Mouse (Mus musculus): ENCODE results near the gene Hdac9. TPM values are rescaled to one million over a fixed set of nuclear protein-coding genes. Genes with fewer than 3 reads are reported as not detected.

Hdac9 gene
- polyA plus RNA-seq, 1 experiment from 2014 or later, result 1.5 TPM

DNA sequence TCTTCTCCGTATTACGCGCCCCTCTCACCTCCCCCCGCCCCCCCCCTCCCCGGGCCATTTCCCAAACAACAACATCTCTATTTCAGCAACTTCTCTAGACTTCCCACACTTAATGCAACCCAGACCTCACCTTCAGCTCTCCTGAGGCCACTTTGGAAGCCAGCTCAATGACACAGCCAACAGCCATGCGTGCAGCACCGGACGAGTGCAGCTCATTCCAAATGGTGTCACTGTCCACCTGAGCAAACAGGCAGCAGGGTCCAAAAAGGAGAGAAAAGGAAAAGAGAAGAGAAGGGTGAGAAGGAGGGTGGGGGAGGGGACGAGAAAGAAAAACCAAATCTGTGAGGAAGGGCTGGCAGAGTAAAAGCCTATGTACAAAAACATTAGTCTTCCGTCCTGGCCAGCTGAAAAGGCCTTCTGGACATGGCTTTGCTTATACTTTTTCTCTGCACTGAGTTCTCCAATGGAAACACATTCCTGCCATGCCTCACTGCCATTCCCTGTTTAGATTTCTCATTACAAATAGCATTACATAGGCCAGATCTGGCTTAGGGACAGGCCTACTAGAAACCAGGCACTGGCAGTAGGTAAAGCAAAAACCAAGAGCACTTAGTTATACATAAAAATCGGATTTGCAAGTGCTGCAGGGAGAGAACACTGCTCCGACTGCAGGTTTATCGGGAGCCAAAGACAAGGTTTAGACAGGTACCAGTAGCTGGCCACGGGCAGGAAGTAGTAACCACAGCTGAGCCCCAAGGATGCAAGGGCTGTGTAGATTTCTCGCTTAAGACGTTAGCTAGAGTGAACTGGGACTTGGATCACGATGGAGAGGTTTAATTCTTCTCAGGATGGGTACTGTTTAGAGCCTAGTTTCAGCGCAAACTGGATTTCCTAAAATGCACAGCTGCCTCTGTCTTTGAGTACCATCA is 668.4 kb downstream of the Hdac9 start:
- no peak overlapping the region for H3K9ac ChIP-seq (ENCODE audit: low read length)
- H3K4me3 ChIP-seq (ENCODE audit: low read depth, low read length), result no peak overlapping the region
- H3K27me3 ChIP-seq (ENCODE audit: control insufficient read depth, insufficient read depth, low read length), result no peaks in the 10 kb centered on the region
- H3K36me3 ChIP-seq (ENCODE audit: control insufficient read depth, insufficient read depth, low read length), result no peaks in the 10 kb centered on the region
- no peaks in the 10 kb centered on the region for H3K9me3 ChIP-seq (ENCODE audit: control insufficient read depth, low read length)
- no peak for ATAC-seq (ENCODE audit: low FRiP score, low TSS enrichment)
- WGBS, result 60% methylated on average over 18 of the region's 18 CpGs
- H3K4me1 ChIP-seq (replicated peaks; ENCODE audit: control insufficient read depth, insufficient read depth), result no peaks in the 10 kb centered on the region
- TF ChIP-seq EP300 (optimal IDR thresholded peaks at IDR 0.05) (no peak), CTCF (IDR thresholded peaks at IDR 0.05; ENCODE audit: low read depth) (no peak)
- no peak overlapping the region for H3K4me2 ChIP-seq (replicated peaks; ENCODE audit: low read depth)
- H3K27ac ChIP-seq (replicated peaks), result no peak overlapping the region
- DNase-seq (ENCODE audit: low spot score), result no peak

DNA sequence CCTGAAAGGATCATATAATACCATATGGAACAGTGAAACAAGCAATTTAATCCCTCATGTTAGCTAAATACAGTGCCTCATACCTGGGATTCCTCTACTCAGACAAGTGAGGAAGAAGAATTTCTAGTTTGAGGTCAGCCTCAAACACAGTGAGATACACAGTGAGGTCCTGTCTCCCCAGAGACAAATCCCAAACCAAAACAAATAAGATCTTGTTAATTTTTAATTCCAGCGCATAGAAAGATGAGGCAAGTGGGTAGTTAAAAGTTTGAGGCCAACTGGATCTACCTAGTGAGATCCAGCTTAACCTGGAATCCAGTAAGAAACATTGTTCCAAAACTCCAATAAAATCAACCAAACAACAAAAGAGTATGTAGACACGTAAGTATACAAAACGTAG is 678.1 kb downstream of the Hdac9 start:
- no peaks in the 10 kb centered on the region for H3K27me3 ChIP-seq (ENCODE audit: control insufficient read depth, insufficient read depth, low read length)
- no peaks in the 10 kb centered on the region for H3K4me1 ChIP-seq (replicated peaks; ENCODE audit: control insufficient read depth, insufficient read depth)
- DNase-seq (ENCODE audit: low spot score) (no peak), ATAC-seq (ENCODE audit: low FRiP score, low TSS enrichment) (no peak)
- no peaks in the 10 kb centered on the region for H3K36me3 ChIP-seq (ENCODE audit: control insufficient read depth, insufficient read depth, low read length)
- no peak overlapping the region for H3K9ac ChIP-seq (ENCODE audit: low read length)
- WGBS, result 87% methylated on average over 3 of the region's 3 CpGs
- no peak overlapping the region for H3K27ac ChIP-seq (replicated peaks)
- TF ChIP-seq EP300 (optimal IDR thresholded peaks at IDR 0.05), result no peak
- no peak for TF ChIP-seq CTCF (IDR thresholded peaks at IDR 0.05; ENCODE audit: low read depth)
- H3K9me3 ChIP-seq (ENCODE audit: control insufficient read depth, low read length), result no peaks in the 10 kb centered on the region
- no peak overlapping the region for H3K4me3 ChIP-seq (ENCODE audit: low read depth, low read length)
- no peak overlapping the region for H3K4me2 ChIP-seq (replicated peaks; ENCODE audit: low read depth)

DNA sequence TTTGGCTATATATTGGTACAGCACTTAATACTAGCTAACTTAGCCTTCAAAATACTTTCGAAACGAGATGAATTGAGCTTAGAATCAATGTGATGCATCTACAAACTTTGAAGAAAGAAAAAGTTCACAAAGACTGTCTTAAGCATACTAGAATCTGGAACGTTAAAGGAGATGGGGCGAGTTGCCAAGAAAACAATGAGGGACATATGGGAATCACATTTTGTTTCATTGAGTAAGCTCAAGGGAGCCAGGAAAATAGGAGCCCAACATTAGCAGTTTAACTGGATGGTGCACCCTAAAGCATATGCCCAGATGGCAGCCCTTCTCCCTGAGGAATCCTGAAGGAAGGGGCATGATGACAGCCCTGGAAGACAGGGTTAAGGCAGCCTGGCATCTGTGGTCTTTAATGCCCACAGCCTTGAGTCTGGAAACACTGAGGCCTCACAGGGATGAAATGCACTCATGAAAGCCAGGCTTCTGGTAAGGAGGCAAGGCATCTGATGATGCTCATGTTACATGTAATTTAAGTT is 685.2 kb downstream of the Hdac9 start:
- ATAC-seq (ENCODE audit: low FRiP score, low TSS enrichment), result no peak
- Histone ChIP-seq H3K27me3 (ENCODE audit: control insufficient read depth, insufficient read depth, low read length) (no peaks in the 10 kb centered on the region), H3K4me2 (replicated peaks; ENCODE audit: low read depth) (no peak overlapping the region), H3K27ac (replicated peaks) (no peak overlapping the region), H3K4me1 (replicated peaks; ENCODE audit: control insufficient read depth, insufficient read depth) (no peaks in the 10 kb centered on the region), H3K9me3 (ENCODE audit: control insufficient read depth, low read length) (no peaks in the 10 kb centered on the region), H3K4me3 (ENCODE audit: low read depth, low read length) (no peak overlapping the region), H3K36me3 (ENCODE audit: control insufficient read depth, insufficient read depth, low read length) (no peaks in the 10 kb centered on the region), H3K9ac (ENCODE audit: low read length) (no peak overlapping the region)
- 71% methylated on average over 4 of the region's 4 CpGs for WGBS
- TF ChIP-seq EP300 (optimal IDR thresholded peaks at IDR 0.05) (no peak), CTCF (IDR thresholded peaks at IDR 0.05; ENCODE audit: low read depth) (no peak)
- DNase-seq (ENCODE audit: low spot score), result no peak

DNA sequence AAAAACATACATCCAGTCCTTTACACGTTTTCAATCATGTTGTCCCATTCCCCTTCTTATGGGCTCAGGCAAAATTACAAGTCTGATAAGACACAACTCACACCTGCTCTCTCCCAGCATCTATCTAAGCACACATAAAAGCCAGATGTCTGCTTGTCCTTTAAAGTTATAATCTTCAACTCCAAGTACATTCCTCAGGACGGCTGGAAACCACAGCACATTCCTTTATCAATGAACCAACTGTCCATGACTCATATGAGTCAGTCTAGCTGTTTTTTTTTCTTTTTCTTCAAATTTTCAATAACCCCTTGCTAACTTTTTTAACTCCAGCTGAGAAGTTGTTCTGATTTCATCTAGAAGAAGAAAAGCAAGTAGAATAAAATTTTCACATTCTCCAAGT is 692.4 kb downstream of the Hdac9 start:
- Histone ChIP-seq H3K4me2 (replicated peaks; ENCODE audit: low read depth) (no peak overlapping the region), H3K9ac (ENCODE audit: low read length) (no peak overlapping the region), H3K27ac (replicated peaks) (no peak overlapping the region), H3K4me3 (ENCODE audit: low read depth, low read length) (no peak overlapping the region), H3K36me3 (ENCODE audit: control insufficient read depth, insufficient read depth, low read length) (no peaks in the 10 kb centered on the region), H3K9me3 (ENCODE audit: control insufficient read depth, low read length) (no peaks in the 10 kb centered on the region), H3K4me1 (replicated peaks; ENCODE audit: control insufficient read depth, insufficient read depth) (no peaks in the 10 kb centered on the region), H3K27me3 (ENCODE audit: control insufficient read depth, insufficient read depth, low read length) (no peaks in the 10 kb centered on the region)
- TF ChIP-seq EP300 (optimal IDR thresholded peaks at IDR 0.05) (no peak), CTCF (IDR thresholded peaks at IDR 0.05; ENCODE audit: low read depth) (no peak)
- ATAC-seq (ENCODE audit: low FRiP score, low TSS enrichment) (no peak), DNase-seq (ENCODE audit: low spot score) (no peak)
- 30% methylated on average over 2 of the region's 2 CpGs for WGBS

DNA sequence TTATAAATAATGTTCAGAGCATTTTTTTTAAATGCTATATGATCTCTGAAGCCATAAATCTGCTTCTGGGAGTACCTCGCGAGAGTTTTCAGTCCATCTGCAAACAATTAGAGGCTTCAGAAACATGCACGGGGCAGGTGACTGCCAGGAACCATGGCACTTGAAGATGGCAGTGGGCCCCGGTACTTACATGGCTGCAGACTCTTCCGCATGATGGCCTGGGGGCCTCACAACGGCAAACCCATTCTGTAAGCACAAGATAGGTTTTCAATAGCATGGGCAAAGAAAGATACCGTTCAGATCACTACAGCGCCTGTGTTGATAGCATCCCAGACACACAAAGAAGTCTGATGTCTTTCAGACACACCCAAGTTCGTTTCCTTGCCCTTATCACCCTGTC is 695.9 kb downstream of the Hdac9 start:
- WGBS, result 62% methylated on average over 9 of the region's 9 CpGs
- no peak for ATAC-seq (ENCODE audit: low FRiP score, low TSS enrichment)

More for the DNA sequence above, 695.9 kb downstream of the Hdac9 start:
- no peaks in the 10 kb centered on the region for H3K36me3 ChIP-seq (ENCODE audit: control insufficient read depth, insufficient read depth, low read length)
- no peak overlapping the region for H3K4me3 ChIP-seq (ENCODE audit: low read depth, low read length)
- no peak overlapping the region for H3K4me2 ChIP-seq (replicated peaks; ENCODE audit: low read depth)
- H3K9ac ChIP-seq (ENCODE audit: low read length), result no peak overlapping the region
- DNase-seq (ENCODE audit: low spot score), result no peak
- TF ChIP-seq CTCF (IDR thresholded peaks at IDR 0.05; ENCODE audit: low read depth), result no peak
- no peak for TF ChIP-seq EP300 (optimal IDR thresholded peaks at IDR 0.05)
- H3K4me1 ChIP-seq (replicated peaks; ENCODE audit: control insufficient read depth, insufficient read depth), result no peaks in the 10 kb centered on the region
- H3K9me3 ChIP-seq (ENCODE audit: control insufficient read depth, low read length), result no peaks in the 10 kb centered on the region
- H3K27me3 ChIP-seq (ENCODE audit: control insufficient read depth, insufficient read depth, low read length), result no peaks in the 10 kb centered on the region
- no peak overlapping the region for H3K27ac ChIP-seq (replicated peaks)

Measured in stomach, postnatal 0 days (tissue).